In genomic region chr17:91517256-91517655, GRCm38 (mm10) we compare ENCODE assay signal across 27 mouse cellular contexts.
A peak's percentile ranks its signal among the peaks of the same experiment; 100 is the strongest.
DNase-seq lines count a peak whose midpoint lies in the region; ATAC-seq and TF ChIP-seq lines count a peak whose summit lies in the region.
"Had no signal": no experiment of that assay in that cellular context is flagged by ENCODE, and none has a peak within 500 bp of the region (broad histone marks: within the 10 kb centered on the region; RNA-seq: fewer than 3 reads in every experiment).

No protein-coding gene starts in this region.

- DNase-seq in midbrain, postnatal 0 days (ENCODE audit: low spot score): peak; percentile 1
- peak; percentile 37 for DNase-seq in adrenal gland, postnatal 10 days
- peak; percentile 32 to 52 for DNase-seq in adrenal gland, postnatal 36 days
- DNase-seq in right cerebral cortex, postnatal 14 days: no peak
- DNase-seq: cerebellum, adult 11 months; cerebellum, adult 2 months; cerebellum, adult 9-11 months; cerebellum, postnatal 25 days; forebrain, postnatal 0 days; gastrocnemius, adult 2 months; gastrocnemius, postnatal 14 days; heart, adult 18-20 months; heart, postnatal 10 days; heart, postnatal 36 days had no signal

- no peaks in the 10 kb centered on the region for H3K36me3 ChIP-seq in midbrain, postnatal 0 days (ENCODE audit: insufficient read depth, low read length)
- H3K36me3 ChIP-seq in midbrain, embryonic 16.5 days (ENCODE audit: control insufficient read depth, insufficient read depth, low read length): no peaks in the 10 kb centered on the region
- H3K36me3 ChIP-seq: embryonic facial prominence, embryonic 12.5 days; embryonic facial prominence, embryonic 15.5 days; heart, embryonic 12.5 days; heart, embryonic 15.5 days; hindbrain, embryonic 10.5 days; hindbrain, embryonic 13.5 days; intestine, embryonic 15.5 days had no signal

- H3K4me2 ChIP-seq in midbrain, postnatal 0 days (ENCODE audit: low read depth, low read length, poor library complexity, severe bottlenecking): no peak overlapping the region
- H3K4me2 ChIP-seq in midbrain, embryonic 16.5 days (ENCODE audit: low read length): no peak overlapping the region
- H3K4me2 ChIP-seq: embryonic facial prominence, embryonic 12.5 days; embryonic facial prominence, embryonic 15.5 days; heart, embryonic 12.5 days; heart, embryonic 15.5 days; hindbrain, embryonic 13.5 days; intestine, embryonic 15.5 days had no signal

- H3K4me3 ChIP-seq in midbrain, postnatal 0 days (ENCODE audit: low read depth, low read length): no peak overlapping the region
- H3K4me3 ChIP-seq in midbrain, embryonic 16.5 days (ENCODE audit: low read depth, low read length): no peak overlapping the region
- H3K4me3 ChIP-seq: embryonic facial prominence, embryonic 12.5 days; embryonic facial prominence, embryonic 15.5 days; gastrocnemius, adult 2 months; heart, embryonic 12.5 days; heart, embryonic 15.5 days; hindbrain, embryonic 10.5 days; hindbrain, embryonic 13.5 days; intestine, embryonic 15.5 days had no signal

- H3K27ac ChIP-seq in midbrain, postnatal 0 days (ENCODE audit: low read depth, low read length): no peak overlapping the region
- no peak overlapping the region for H3K27ac ChIP-seq in midbrain, embryonic 16.5 days (ENCODE audit: low read length)
- H3K27ac ChIP-seq: embryonic facial prominence, embryonic 12.5 days; embryonic facial prominence, embryonic 15.5 days; gastrocnemius, adult 2 months; heart, embryonic 15.5 days; hindbrain, embryonic 10.5 days; hindbrain, embryonic 13.5 days; intestine, embryonic 15.5 days had no signal

- no peaks in the 10 kb centered on the region for H3K27me3 ChIP-seq in midbrain, postnatal 0 days (ENCODE audit: insufficient read depth, low read length)
- no peaks in the 10 kb centered on the region for H3K27me3 ChIP-seq in midbrain, embryonic 16.5 days (ENCODE audit: control insufficient read depth, insufficient read depth, low read depth, low read length)
- H3K27me3 ChIP-seq: embryonic facial prominence, embryonic 12.5 days; embryonic facial prominence, embryonic 15.5 days; heart, embryonic 12.5 days; heart, embryonic 15.5 days; hindbrain, embryonic 13.5 days; intestine, embryonic 15.5 days had no signal

- no peak overlapping the region for H3K9ac ChIP-seq in midbrain, postnatal 0 days (replicated peaks; ENCODE audit: low read length, poor library complexity, severe bottlenecking)
- no peak overlapping the region for H3K9ac ChIP-seq in midbrain, embryonic 16.5 days (ENCODE audit: low read depth, low read length)
- H3K9ac ChIP-seq: embryonic facial prominence, embryonic 12.5 days; embryonic facial prominence, embryonic 15.5 days; forebrain, postnatal 0 days; heart, embryonic 12.5 days; heart, embryonic 15.5 days; hindbrain, embryonic 13.5 days; intestine, embryonic 15.5 days had no signal

- ATAC-seq in midbrain, postnatal 0 days (ENCODE audit: low FRiP score): no peak
- no peak for ATAC-seq in midbrain, embryonic 16.5 days
- ATAC-seq in megakaryocyte, adult 5-6 weeks (ENCODE audit: poor library complexity, severe bottlenecking): no peak
- ATAC-seq: activated CD4-positive, CD25-positive, alpha-beta regulatory T cell, adult 4 months; CD4-positive, CD25-positive, alpha-beta regulatory T cell, adult 4 months; forebrain, embryonic 14.5 days; forebrain, postnatal 0 days; hindbrain, embryonic 16.5 days; intestine, embryonic 15.5 days had no signal

- H3K9me3 ChIP-seq in midbrain, postnatal 0 days (ENCODE audit: low read length): no peaks in the 10 kb centered on the region
- H3K9me3 ChIP-seq in midbrain, embryonic 16.5 days (replicated peaks; ENCODE audit: control insufficient read depth, low read length, poor library complexity, severe bottlenecking): no peaks in the 10 kb centered on the region
- H3K9me3 ChIP-seq: embryonic facial prominence, embryonic 12.5 days; embryonic facial prominence, embryonic 15.5 days; heart, embryonic 12.5 days; heart, embryonic 15.5 days; hindbrain, embryonic 10.5 days; hindbrain, embryonic 13.5 days; intestine, embryonic 15.5 days had no signal

- H3K4me1 ChIP-seq in midbrain, postnatal 0 days (ENCODE audit: insufficient read depth, low read length): no peaks in the 10 kb centered on the region
- H3K4me1 ChIP-seq in midbrain, embryonic 16.5 days (ENCODE audit: control insufficient read depth, insufficient read depth, low read length): no peaks in the 10 kb centered on the region
- H3K4me1 ChIP-seq: embryonic facial prominence, embryonic 12.5 days; embryonic facial prominence, embryonic 15.5 days; heart, embryonic 12.5 days; heart, embryonic 15.5 days; hindbrain, embryonic 10.5 days; hindbrain, embryonic 13.5 days; intestine, embryonic 15.5 days had no signal

- TF ChIP-seq CTCF in midbrain, postnatal 0 days (IDR thresholded peaks at IDR 0.05): no peak
